In the genomic region with DNA sequence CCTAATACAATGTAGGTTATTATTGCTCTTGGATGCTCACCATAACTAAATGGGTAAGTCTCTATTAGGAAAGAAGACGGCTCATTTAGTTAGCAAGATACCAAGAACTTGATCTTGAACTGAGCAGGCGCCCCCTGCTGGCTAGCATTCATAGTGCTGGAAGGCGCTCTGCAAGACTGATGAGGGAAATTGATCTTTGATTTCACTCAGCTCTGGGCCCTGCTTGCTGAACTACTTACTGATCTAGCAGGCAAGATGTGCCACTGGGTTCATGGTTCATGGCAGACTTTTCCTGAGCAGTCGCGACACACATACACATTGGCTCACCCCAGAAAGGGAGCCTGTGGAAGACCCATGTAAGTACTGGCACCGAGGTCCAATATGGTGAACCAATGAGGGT, we compare ENCODE assay signal across 9 mouse cellular contexts. TPM values are rescaled to one million over a fixed set of nuclear protein-coding genes. Genes with fewer than 3 reads are reported as not detected.
DNase-seq lines count a peak whose midpoint lies in the region; ATAC-seq and TF ChIP-seq lines count a peak whose summit lies in the region.
"Had no signal": no experiment of that assay in that cellular context is flagged by ENCODE, and none has a peak within 500 bp of the region (broad histone marks: within the 10 kb centered on the region; RNA-seq: fewer than 3 reads in every experiment).

No protein-coding gene starts in this region.

- H3K4me2 ChIP-seq in forebrain, embryonic 12.5 days: no peak overlapping the region
- H3K4me2 ChIP-seq in heart, embryonic 13.5 days: peak overlapping the region; percentile 58; the same call in 1 of the 2 replicates

- peak; percentile 98 for TF ChIP-seq CTCF in left cerebral cortex, adult 2 months (IDR thresholded peaks at IDR 0.05)

- no peak for ATAC-seq in forebrain, embryonic 12.5 days (ENCODE audit: low FRiP score)
- no peak for ATAC-seq in heart, embryonic 13.5 days (ENCODE audit: extremely low read depth, insufficient number of reproducible peaks, low FRiP score, low TSS enrichment)

- 44% methylated on average over 6 of the region's 6 CpGs for WGBS in forebrain, embryonic 10.5 days
- WGBS in forebrain, embryonic 12.5 days: 35% methylated on average over 6 of the region's 6 CpGs
- WGBS in heart, embryonic 13.5 days: 24% methylated on average over 6 of the region's 6 CpGs

- H3K36me3 ChIP-seq in forebrain, embryonic 10.5 days (replicated peaks): no peaks in the 10 kb centered on the region
- H3K36me3 ChIP-seq in forebrain, embryonic 12.5 days (replicated peaks): no peaks in the 10 kb centered on the region
- H3K36me3 ChIP-seq in heart, embryonic 13.5 days: no peaks in the 10 kb centered on the region

- no peaks in the 10 kb centered on the region for H3K27me3 ChIP-seq in forebrain, embryonic 10.5 days (ENCODE audit: poor library complexity, severe bottlenecking)
- no peaks in the 10 kb centered on the region for H3K27me3 ChIP-seq in forebrain, embryonic 12.5 days
- no peaks in the 10 kb centered on the region for H3K27me3 ChIP-seq in heart, embryonic 13.5 days (replicated peaks)

- intact Hi-C loops in left cerebral cortex, adult 2 months (cut with DNase I): loop anchor here (10.0 kb wide), 2 partner anchors 200 to 1030 kb away; no protein-coding TSS in a partner anchor

- H3K9me3 ChIP-seq in forebrain, embryonic 10.5 days: no peaks in the 10 kb centered on the region
- no peaks in the 10 kb centered on the region for H3K9me3 ChIP-seq in forebrain, embryonic 12.5 days
- no peaks in the 10 kb centered on the region for H3K9me3 ChIP-seq in heart, embryonic 13.5 days

- H3K9ac ChIP-seq in forebrain, embryonic 12.5 days: no peak overlapping the region
- no peak overlapping the region for H3K9ac ChIP-seq in heart, embryonic 13.5 days

- no peak overlapping the region for H3K27ac ChIP-seq in forebrain, embryonic 10.5 days
- no peak overlapping the region for H3K27ac ChIP-seq in forebrain, embryonic 12.5 days
- no peak overlapping the region for H3K27ac ChIP-seq in heart, embryonic 13.5 days (replicated peaks)
- H3K27ac ChIP-seq in left cerebral cortex, adult 2 months: no peak overlapping the region
- H3K27ac ChIP-seq: macrophage had no signal

- peak; percentile 75 for DNase-seq in forebrain, embryonic 10.5 days (ENCODE audit: extremely low spot score, low spot score)
- peak; percentile 81 for DNase-seq in WW6 (ENCODE audit: low read depth, low spot score)
- DNase-seq in cerebellum, postnatal 4 days (ENCODE audit: low spot score in 2 of 2): peak; percentile 72 to 83
- peak; percentile 76 to 84 for DNase-seq in left cerebral cortex, adult 2 months (ENCODE audit: extremely low spot score in 1 of 2, low spot score in 2 of 2)
- peak; percentile 88 for DNase-seq in naive thymus-derived CD4-positive, alpha-beta T cell, adult 2 months (ENCODE audit: low read depth)
- DNase-seq in telencephalon, adult 2 months (ENCODE audit: low read depth, low spot score): peak; percentile 39

- H3K4me3 ChIP-seq in forebrain, embryonic 10.5 days: no peak overlapping the region
- H3K4me3 ChIP-seq in forebrain, embryonic 12.5 days (replicated peaks): no peak overlapping the region
- no peak overlapping the region for H3K4me3 ChIP-seq in heart, embryonic 13.5 days
- no peak overlapping the region for H3K4me3 ChIP-seq in left cerebral cortex, adult 2 months

- peaks cover 7% of the 10 kb centered on the region for H3K4me1 ChIP-seq in forebrain, embryonic 10.5 days
- peaks cover 2% of the 10 kb centered on the region for H3K4me1 ChIP-seq in forebrain, embryonic 12.5 days
- H3K4me1 ChIP-seq in heart, embryonic 13.5 days: peaks cover 8% of the 10 kb centered on the region; the same call in 1 of the 2 replicates

RNA-seq across cellular contexts. Expression of a gene that starts 4.2 kb away (rescaled TPM):
- polyA plus RNA-seq in forebrain, embryonic 10.5 days (2016; fragmentation: Nextera tagmentation; extraction: Ambion mirVana): 92.7 and 92.9 TPM in 2 replicates
- 68.7 and 70.6 TPM in 2 replicates for polyA plus RNA-seq in forebrain, embryonic 12.5 days (2016; fragmentation: Nextera tagmentation; extraction: Ambion mirVana)
- 71.1 and 76.3 TPM in 2 replicates for polyA plus RNA-seq in heart, embryonic 13.5 days (2015; fragmentation: Nextera tagmentation; extraction: Ambion mirVana)
- total RNA-seq in left cerebral cortex, adult 2 months (2021): 10 to 100 TPM; 69.5 TPM

RNA-seq across cellular contexts. Expression of a gene that starts 21.7 kb away (rescaled TPM):
- polyA plus RNA-seq in forebrain, embryonic 10.5 days (2016; fragmentation: Nextera tagmentation; extraction: Ambion mirVana): not detected in 2 replicates
- polyA plus RNA-seq in forebrain, embryonic 12.5 days (2016; fragmentation: Nextera tagmentation; extraction: Ambion mirVana): 0.18 and 0.32 TPM in 2 replicates
- polyA plus RNA-seq in heart, embryonic 13.5 days (2015; fragmentation: Nextera tagmentation; extraction: Ambion mirVana): not detected in 2 replicates
- total RNA-seq in left cerebral cortex, adult 2 months (2021): not detected
- polyA plus RNA-seq: macrophage had no signal

RNA-seq across cellular contexts. Expression of a gene that starts 36.0 kb away (rescaled TPM):
- 26.2 and 29.7 TPM in 2 replicates for polyA plus RNA-seq in forebrain, embryonic 10.5 days (2016; fragmentation: Nextera tagmentation; extraction: Ambion mirVana)
- polyA plus RNA-seq in forebrain, embryonic 12.5 days (2016; fragmentation: Nextera tagmentation; extraction: Ambion mirVana): 34.4 and 37.5 TPM in 2 replicates
- polyA plus RNA-seq in heart, embryonic 13.5 days (2015; fragmentation: Nextera tagmentation; extraction: Ambion mirVana): 9.7 and 12.1 TPM in 2 replicates
- total RNA-seq in left cerebral cortex, adult 2 months (2021): 10 to 100 TPM; 57.9 to 64.0 TPM
